Mouse (Mus musculus) intestine, embryonic 15.5 days (tissue): Measurements from ENCODE around the gene Ehbp1l1. TPM values are rescaled to one million over a fixed set of nuclear protein-coding genes. Genes with fewer than 3 reads are reported as not detected.

Experiments
- ATAC-seq: fragments of 200-750 bp; cut with Nextera tagmentation; 2 replicates; pipeline ENCODE4 v1.8.0; 2017; ENCODE audit warnings: moderate TSS enrichment, moderate library complexity
- H3K27ac ChIP-seq: fragments of 300-500 bp; sonication (generic); 2 replicates; pipeline ENCODE4 v1.5.1; 2015; ENCODE audit warnings: mild to moderate bottlenecking, inconsistent platforms
- H3K27me3 ChIP-seq: fragments of 300-500 bp; sonication (generic); replicated peaks from 2 replicates; pipeline ENCODE4 v1.6.1; 2015; ENCODE audit warnings: inconsistent platforms
- H3K36me3 ChIP-seq: fragments of 300-500 bp; sonication (generic); 2 replicates; pipeline ENCODE4 v1.6.1; 2015; ENCODE audit warnings: inconsistent platforms
- H3K4me1 ChIP-seq: fragments of 300-500 bp; sonication (generic); replicated peaks from 2 replicates; pipeline ENCODE4 v1.6.1; 2015; ENCODE audit warnings: inconsistent platforms
- H3K4me2 ChIP-seq: fragments of 300-500 bp; sonication (generic); replicated peaks from 2 replicates; pipeline ENCODE4 v1.6.1; 2015; ENCODE audit warnings: mild to moderate bottlenecking, inconsistent platforms
- H3K4me3 ChIP-seq: fragments of 300-500 bp; sonication (generic); replicated peaks from 2 replicates; pipeline ENCODE4 v1.5.1; 2015; ENCODE audit warnings: inconsistent platforms
- H3K9ac ChIP-seq: fragments of 300-500 bp; sonication (generic); 2 replicates; pipeline ENCODE4 v1.6.1; 2015; ENCODE audit warnings: inconsistent platforms
- H3K9me3 ChIP-seq: fragments of 300-500 bp; sonication (generic); 2 replicates; pipeline ENCODE4 v1.6.1; 2016; ENCODE audit warnings: inconsistent platforms
- WGBS: fragments of 180-500 bp; shearing (Covaris S2); methylation state at CpG from one replicate; pipeline ENCODE4 v1.1.7; 2015; 5-methylcytosine and 5-hydroxymethylcytosine counted together
- polyA plus RNA-seq: library from polyadenylated mRNA; unstranded; fragments of >200 nt; fragmentation: Nextera tagmentation; extraction: Ambion mirVana; gene quantifications from 2 replicates; pipeline ENCODE4 v1.2.1, GENCODE M21; 2015

Ehbp1l1 gene
- polyA plus RNA-seq, 1 experiment from 2014 or later = 38.6 TPM

DNA sequence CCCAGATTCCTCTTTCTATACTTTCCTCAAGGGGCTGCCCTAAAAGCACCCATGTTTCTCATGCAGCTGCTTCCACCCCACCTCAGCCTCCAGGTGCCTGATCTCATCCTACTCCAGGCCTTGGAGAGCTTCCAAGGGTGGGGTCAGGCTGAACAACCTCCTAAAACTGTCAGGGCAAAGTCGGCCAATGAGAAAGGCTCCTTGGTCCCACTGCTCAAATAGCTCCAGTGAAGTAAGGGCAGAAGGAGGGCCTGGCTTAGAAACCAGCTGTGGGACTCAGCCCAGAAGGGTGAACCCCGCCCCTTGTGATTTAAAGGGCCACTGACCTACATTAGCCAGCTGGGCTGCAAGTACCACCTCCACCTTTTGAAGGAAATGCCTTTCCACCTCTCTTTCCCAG, 12.4 kb downstream of the Ehbp1l1 start:
- peaks cover 30% of the 10 kb centered on the region for H3K36me3 ChIP-seq
- peak overlapping the region; percentile 49; the same call in 1 of the 2 replicates for H3K27ac ChIP-seq
- peak overlapping the region; percentile 28; the same call in 1 of the 2 replicates for H3K4me2 ChIP-seq
- no peak overlapping the region; the same call in 1 of the 2 replicates for H3K9ac ChIP-seq
- peaks cover 24% of the 10 kb centered on the region for H3K4me1 ChIP-seq
- WGBS = 9% methylated on average over 2 of the region's 2 CpGs
- H3K9me3 ChIP-seq = no peaks in the 10 kb centered on the region
- H3K27me3 ChIP-seq = no peaks in the 10 kb centered on the region
- peak; percentile 89 for ATAC-seq
- H3K4me3 ChIP-seq = no peak overlapping the region

GRCm38 (mm10) chr19:5713255-5713654, 12.9 kb downstream of the Ehbp1l1 start:
- Histone ChIP-seq H3K4me2 (peak overlapping the region; percentile 28; the same call in 1 of the 2 replicates), H3K4me3 (no peak overlapping the region), H3K27me3 (no peaks in the 10 kb centered on the region), H3K9me3 (no peaks in the 10 kb centered on the region), H3K27ac (peak overlapping the region; percentile 49; the same call in 1 of the 2 replicates), H3K36me3 (peaks cover 33% of the 10 kb centered on the region), H3K9ac (peak overlapping the region; percentile 1; the same call in 1 of the 2 replicates), H3K4me1 (peaks cover 24% of the 10 kb centered on the region)
- no peak for ATAC-seq
- 67% methylated on average over 5 of the region's 5 CpGs for WGBS

- H3K4me2 ChIP-seq = no peak overlapping the region
- H3K9me3 ChIP-seq = no peaks in the 10 kb centered on the region
- H3K4me1 ChIP-seq = peaks cover 24% of the 10 kb centered on the region
- H3K27ac ChIP-seq = no peak overlapping the region
- ATAC-seq = no peak
- 92% methylated on average over 14 of the region's 14 CpGs for WGBS
- H3K4me3 ChIP-seq = no peak overlapping the region
- H3K27me3 ChIP-seq = no peaks in the 10 kb centered on the region
- H3K9ac ChIP-seq = no peak overlapping the region
- H3K36me3 ChIP-seq = peaks cover 38% of the 10 kb centered on the region
Measured at GRCm38 (mm10) chr19:5711907-5712460, 14.1 kb downstream of the Ehbp1l1 start.

- ATAC-seq = no peak
- 28% methylated on average over 3 of the region's 3 CpGs for WGBS
- no peak overlapping the region for H3K4me3 ChIP-seq
- H3K4me2 ChIP-seq = no peak overlapping the region
- no peaks in the 10 kb centered on the region for H3K9me3 ChIP-seq
- H3K9ac ChIP-seq = no peak overlapping the region
- no peak overlapping the region for H3K27ac ChIP-seq
- peaks cover 17% of the 10 kb centered on the region for H3K4me1 ChIP-seq
- H3K36me3 ChIP-seq = peaks cover 38% of the 10 kb centered on the region
- no peaks in the 10 kb centered on the region for H3K27me3 ChIP-seq
Measured at GRCm38 (mm10) chr19:5711218-5711617, 14.9 kb downstream of the Ehbp1l1 start.

GRCm38 (mm10) chr19:5710581-5710980, 15.5 kb downstream of the Ehbp1l1 start:
- Histone ChIP-seq H3K4me3 (no peak overlapping the region), H3K27ac (no peak overlapping the region), H3K27me3 (no peaks in the 10 kb centered on the region), H3K36me3 (peaks cover 37% of the 10 kb centered on the region), H3K9ac (no peak overlapping the region), H3K4me2 (no peak overlapping the region), H3K4me1 (peaks cover 18% of the 10 kb centered on the region), H3K9me3 (no peaks in the 10 kb centered on the region)
- no peak for ATAC-seq
- WGBS = 92% methylated on average over 8 of the region's 8 CpGs

DNA sequence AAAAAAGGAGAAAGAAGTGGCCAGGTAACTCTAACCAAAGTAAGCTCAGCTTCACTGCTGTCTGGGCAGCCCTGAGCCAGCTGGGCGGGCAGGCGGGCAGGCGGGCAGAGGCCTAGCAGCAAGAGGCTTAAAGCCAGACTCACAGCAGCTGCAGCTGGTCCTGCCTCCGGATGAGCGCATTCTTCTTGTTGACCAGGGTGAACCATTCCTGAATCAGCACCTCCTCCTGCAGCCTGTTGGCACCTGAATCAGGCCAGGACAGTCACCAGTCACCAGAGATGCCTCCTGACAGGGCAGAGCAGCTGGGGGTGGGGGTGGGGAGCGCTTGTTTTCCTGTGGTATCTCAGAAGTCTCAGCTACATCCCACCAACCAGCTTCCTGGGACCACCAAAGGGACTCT, 16.0 kb downstream of the Ehbp1l1 start:
- H3K27me3 ChIP-seq = no peaks in the 10 kb centered on the region
- peaks cover 22% of the 10 kb centered on the region for H3K4me1 ChIP-seq
- no peaks in the 10 kb centered on the region for H3K9me3 ChIP-seq
- peaks cover 34% of the 10 kb centered on the region for H3K36me3 ChIP-seq
- no peak for ATAC-seq
- H3K4me2 ChIP-seq = no peak overlapping the region
- H3K27ac ChIP-seq = no peak overlapping the region
- WGBS = 97% methylated on average over 6 of the region's 6 CpGs
- H3K9ac ChIP-seq = no peak overlapping the region
- H3K4me3 ChIP-seq = no peak overlapping the region

DNA sequence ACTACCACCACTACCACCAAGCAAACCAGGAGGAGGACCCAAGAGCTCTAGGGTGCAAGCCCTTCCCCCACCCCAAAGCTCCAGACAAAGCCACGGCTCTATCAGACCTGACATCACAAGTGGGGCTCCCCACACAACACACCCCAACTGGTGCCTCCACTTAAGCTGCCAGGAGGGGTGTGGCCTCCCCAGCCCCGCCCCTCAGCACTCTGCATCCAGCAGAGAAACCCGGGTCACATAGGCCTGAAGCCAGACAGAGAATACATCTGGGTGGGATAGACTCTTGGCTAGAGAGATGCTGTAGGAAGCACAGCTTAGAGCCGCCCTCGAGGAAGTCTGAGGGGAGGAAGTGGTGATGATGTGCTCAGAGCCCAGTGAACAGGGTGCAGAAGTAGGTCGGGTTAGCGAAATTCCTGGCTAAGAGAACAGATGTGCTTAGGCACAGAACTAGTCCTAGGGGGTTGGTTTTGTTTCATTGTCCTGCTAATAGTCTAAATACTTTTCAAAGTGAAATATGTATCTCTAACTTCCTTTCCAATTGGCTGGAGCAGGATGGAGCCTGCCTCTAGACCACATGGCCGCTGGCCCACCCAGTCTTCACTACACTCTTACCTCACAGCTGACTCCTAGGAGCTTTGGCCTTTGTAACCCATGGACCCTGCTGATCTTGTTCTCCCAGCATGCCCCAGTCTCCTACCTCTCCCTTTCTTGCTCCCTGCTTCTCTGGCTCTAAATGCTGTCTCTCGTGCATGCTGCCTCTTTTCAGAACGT, 21.1 kb downstream of the Ehbp1l1 start:
- ATAC-seq = peak; percentile 80
- Histone ChIP-seq H3K4me3 (no peak overlapping the region), H3K9ac (no peak overlapping the region), H3K27me3 (no peaks in the 10 kb centered on the region), H3K36me3 (peaks cover 44% of the 10 kb centered on the region), H3K27ac (peak overlapping the region; percentile 56), H3K4me2 (no peak overlapping the region; the same call in 1 of the 2 replicates), H3K9me3 (no peaks in the 10 kb centered on the region), H3K4me1 (peaks cover 20% of the 10 kb centered on the region)
- 33% methylated on average over 10 of the region's 10 CpGs for WGBS

- ATAC-seq = peak; percentile 15
- peaks cover 43% of the 10 kb centered on the region for H3K36me3 ChIP-seq
- no peaks in the 10 kb centered on the region for H3K27me3 ChIP-seq
Measured at GRCm38 (mm10) chr19:5704163-5704800, 21.8 kb downstream of the Ehbp1l1 start, which contains the start of gene Kcnk7. Gene Kcnk7, plus strand, starts transcription at chr19:5704367.

GRCm38 (mm10) chr19:5695849-5696462, 30.2 kb downstream of the Ehbp1l1 start:
- H3K27ac ChIP-seq = no peak overlapping the region
- H3K36me3 ChIP-seq = peaks cover 52% of the 10 kb centered on the region
- H3K27me3 ChIP-seq = no peaks in the 10 kb centered on the region
- no peak overlapping the region for H3K4me3 ChIP-seq
- no peak overlapping the region for H3K9ac ChIP-seq
- no peak overlapping the region for H3K4me2 ChIP-seq
- ATAC-seq = no peak
- WGBS = 38% methylated on average over 41 of the region's 41 CpGs
- H3K9me3 ChIP-seq = no peaks in the 10 kb centered on the region
- peaks cover 29% of the 10 kb centered on the region for H3K4me1 ChIP-seq

More at GRCm38 (mm10) chr19:5704163-5704800, 21.8 kb downstream of the Ehbp1l1 start, which contains the start of gene Kcnk7:
- Histone ChIP-seq H3K4me1 (peaks cover 20% of the 10 kb centered on the region), H3K4me2 (no peak within 1 kb of the TSS; the same call in 1 of the 2 replicates), H3K27ac (peak within 1 kb of the TSS; percentile 56), H3K4me3 (no peak within 1 kb of the TSS), H3K9me3 (no peaks in the 10 kb centered on the region), H3K9ac (0 out of 2 replicates have a peak within 1 kb of the TSS, but pooled peaks have one; percentile 26)
- 66% methylated on average over 17 of the region's 17 CpGs for WGBS

- no peak overlapping the region for H3K27ac ChIP-seq
- WGBS = 88% methylated on average over 6 of the region's 6 CpGs
- H3K4me1 ChIP-seq = peaks cover 39% of the 10 kb centered on the region
- H3K4me3 ChIP-seq = no peak overlapping the region
- peaks cover 36% of the 10 kb centered on the region for H3K36me3 ChIP-seq
- H3K9ac ChIP-seq = no peak overlapping the region
- peak overlapping the region; percentile 96 for H3K4me2 ChIP-seq
- no peak for ATAC-seq
- no peaks in the 10 kb centered on the region for H3K9me3 ChIP-seq
- no peaks in the 10 kb centered on the region for H3K27me3 ChIP-seq
Measured at GRCm38 (mm10) chr19:5693801-5694200, 32.3 kb downstream of the Ehbp1l1 start.

GRCm38 (mm10) chr19:5692913-5693396, 33.2 kb downstream of the Ehbp1l1 start:
- Histone ChIP-seq H3K9ac (peak overlapping the region; percentile 92), H3K36me3 (peaks cover 27% of the 10 kb centered on the region), H3K4me3 (peak overlapping the region; percentile 87), H3K27ac (peak overlapping the region; percentile 48), H3K4me1 (peaks cover 41% of the 10 kb centered on the region), H3K4me2 (peak overlapping the region; percentile 96), H3K27me3 (no peaks in the 10 kb centered on the region), H3K9me3 (no peaks in the 10 kb centered on the region)
- no peak for ATAC-seq
- 70% methylated on average over 10 of the region's 10 CpGs for WGBS
